Mouse (Mus musculus) gastrocnemius, adult 18-20 months (tissue): ENCODE measurements at regions not wholly inside any gene's neighbourhood (a gene's known extent, or its start where the extent isn't known, plus 50 kb on each side); places are given as distances from the start of the nearest gene placed in this dataset.

Experiments
- DNase-seq: peaks from one replicate; pipeline ENCODE4 v3.0.0; 2021; ENCODE audit warnings: low spot score

GRCm38 (mm10) chr3:57228400-57228799 lies 73.4 kb downstream of the Tm4sf1 start:
- DNase-seq = no peak

- no peak for DNase-seq
Observed at GRCm38 (mm10) chr3:57223773-57224172, 78.0 kb downstream of the Tm4sf1 start.

GRCm38 (mm10) chr3:57222318-57222914 lies 79.4 kb downstream of the Tm4sf1 start:
- no peak for DNase-seq

DNA sequence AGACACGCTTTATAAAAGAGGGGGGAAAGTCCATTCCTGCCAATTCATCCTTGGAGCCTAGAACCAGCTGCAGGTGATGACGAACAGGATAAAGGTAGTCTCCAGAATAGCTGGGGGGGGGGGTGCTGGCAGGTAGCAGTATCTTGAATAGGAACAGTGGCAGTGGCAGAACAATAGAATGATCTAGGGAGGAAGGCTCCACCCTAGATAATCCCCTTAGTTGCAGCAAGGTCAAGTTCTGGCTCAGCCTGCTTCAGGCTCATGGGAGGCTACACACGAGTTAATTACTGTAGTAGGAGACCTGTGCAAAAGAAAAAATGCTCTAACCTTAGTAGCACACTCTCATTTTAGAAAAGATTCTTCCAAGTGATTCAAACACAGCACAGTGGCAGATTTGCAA lies 83.4 kb downstream of the Tm4sf1 start:
- DNase-seq = no peak

DNA sequence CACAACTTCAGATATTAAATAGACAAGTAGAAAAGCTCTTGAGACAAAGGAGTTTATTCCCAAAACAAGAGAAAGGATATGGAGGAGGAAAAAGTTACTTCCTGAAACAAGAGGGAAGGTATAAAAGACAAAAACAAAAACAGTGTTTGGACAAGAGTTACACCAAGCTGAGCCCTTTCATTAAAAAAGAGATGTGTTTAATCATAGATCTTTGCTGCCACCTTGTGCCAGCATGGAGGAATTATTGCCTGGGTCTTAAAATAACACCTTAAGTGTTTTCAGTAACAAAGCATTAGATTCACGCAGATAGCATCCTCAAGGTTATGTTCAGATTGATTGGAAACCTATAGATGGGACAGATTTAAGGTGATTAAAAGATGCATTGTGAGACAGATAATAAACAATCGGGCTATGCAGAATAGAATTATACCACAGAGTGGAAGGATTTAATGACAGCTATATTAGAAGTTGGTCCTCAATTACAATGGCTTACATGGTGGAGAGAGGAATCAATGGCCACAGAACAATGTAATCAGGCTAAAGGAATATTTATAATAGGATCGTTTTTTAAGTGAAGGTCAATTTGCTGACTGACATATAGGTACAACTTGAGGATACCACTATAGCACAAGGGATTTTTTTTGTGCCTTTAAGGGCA lies 97.6 kb downstream of the Tm4sf1 start:
- DNase-seq = peak; percentile 9

DNA sequence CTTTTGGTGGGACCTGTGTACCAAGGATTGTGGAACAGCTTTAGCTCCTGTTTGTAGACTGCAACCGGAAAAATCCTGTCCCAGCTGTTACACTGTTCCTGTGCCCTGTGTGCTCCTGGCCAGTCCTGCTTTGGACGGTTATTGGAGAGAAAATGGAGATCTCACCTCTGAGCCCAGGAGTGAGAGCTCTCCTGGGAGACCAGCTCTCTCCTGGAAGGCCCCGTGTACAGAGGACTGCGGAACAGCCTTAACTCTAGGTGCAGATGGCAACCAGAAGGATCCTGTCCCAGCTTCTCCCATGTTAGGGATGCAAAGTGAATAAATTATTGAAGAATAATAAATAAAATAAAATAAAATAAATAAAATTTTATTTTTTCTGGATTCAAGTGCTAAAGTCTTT lies 98.4 kb downstream of the Tm4sf1 start:
- no peak for DNase-seq

DNA sequence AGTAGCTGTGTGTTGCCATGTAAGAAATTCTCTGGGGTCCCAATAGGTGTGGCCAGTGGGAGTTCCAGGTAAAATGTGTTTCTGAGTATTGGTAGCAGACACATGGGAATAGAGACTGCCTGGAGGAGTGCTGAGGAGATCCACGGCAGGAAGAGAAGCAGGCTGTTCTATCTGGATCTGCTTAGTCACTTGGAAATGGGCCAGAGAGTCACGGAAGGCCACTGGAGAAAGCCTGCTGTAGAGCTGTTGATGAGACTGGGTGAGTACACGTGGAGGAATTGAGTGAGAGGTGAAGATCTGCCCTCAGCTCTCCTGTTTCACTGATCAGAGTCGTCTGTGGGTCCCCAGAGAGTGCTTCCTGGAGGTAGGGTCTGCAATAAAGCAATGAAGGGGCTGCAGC lies 120.2 kb downstream of the Tm4sf1 start:
- DNase-seq = no peak

- DNase-seq = no peak
Observed at GRCm38 (mm10) chr3:57153177-57153948, 148.4 kb downstream of the Tm4sf1 start.

GRCm38 (mm10) chr3:57149156-57149555 lies 152.6 kb downstream of the Tm4sf1 start:
- DNase-seq = no peak

DNA sequence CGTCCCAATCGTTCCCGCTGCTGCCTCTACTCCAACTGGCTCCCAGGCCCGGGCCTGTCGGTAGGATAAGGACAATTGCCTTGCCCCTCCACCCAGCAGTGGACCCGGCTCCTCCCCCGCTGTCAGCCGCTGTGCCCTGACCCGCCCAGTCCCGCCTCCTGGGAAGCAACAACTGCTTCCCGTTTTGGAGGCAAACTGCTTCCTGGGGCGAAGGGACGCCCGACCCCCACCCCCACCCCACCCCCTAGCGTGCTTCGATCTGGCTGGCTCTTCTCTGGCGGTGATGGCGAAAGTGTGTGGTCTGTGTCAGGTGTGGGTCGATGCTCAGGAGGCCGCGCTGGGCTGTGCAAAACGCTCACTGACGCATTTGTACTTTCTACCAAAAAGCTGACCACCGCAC lies 164.9 kb downstream of the Tm4sf1 start:
- no peak for DNase-seq

- DNase-seq = no peak
Observed at GRCm38 (mm10) chr3:57128606-57129005, 173.2 kb downstream of the Tm4sf1 start.

- no peak for DNase-seq
Observed at GRCm38 (mm10) chr3:57125792-57126485, 175.8 kb downstream of the Tm4sf1 start.

- DNase-seq = no peak
Observed at GRCm38 (mm10) chr3:57118016-57118415, 183.8 kb downstream of the Tm4sf1 start.

DNA sequence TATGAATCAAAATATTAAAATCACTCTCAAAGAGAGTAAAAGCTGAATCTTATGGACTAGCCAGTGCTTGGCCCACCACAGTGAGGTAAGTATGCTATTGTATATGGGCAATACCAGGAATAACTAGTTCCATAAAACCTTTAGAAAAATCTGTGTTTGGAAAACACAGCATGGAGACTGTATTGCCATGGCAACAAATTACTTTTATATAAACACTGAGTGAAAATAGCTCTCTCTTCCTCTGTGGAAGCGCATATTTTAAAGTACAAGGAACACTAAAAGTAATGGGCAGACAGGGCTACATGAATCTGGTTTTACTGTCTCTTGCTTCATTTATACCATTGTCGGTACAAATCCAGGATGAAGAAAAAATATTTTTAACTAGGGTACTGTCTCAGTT lies 199.5 kb downstream of the Tm4sf1 start:
- no peak for DNase-seq

DNA sequence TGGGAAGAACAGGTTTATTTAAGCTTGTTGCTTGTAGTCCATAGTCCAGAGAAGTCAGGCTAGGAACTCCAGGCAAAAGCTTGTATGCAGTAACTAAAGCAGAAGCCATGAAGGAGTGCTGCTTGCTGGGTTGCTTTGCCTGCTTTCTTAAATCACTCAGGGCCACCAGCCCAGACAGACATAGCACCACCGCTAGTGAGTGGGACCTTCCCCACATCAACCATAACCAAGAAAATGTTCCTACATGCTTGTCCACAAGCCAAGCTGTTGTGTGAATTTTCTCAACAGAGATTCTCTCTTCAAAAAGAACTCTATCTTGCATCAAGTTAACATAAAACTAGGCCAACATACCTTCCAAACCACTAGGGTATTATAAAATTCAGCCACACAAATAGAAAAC lies 201.3 kb downstream of the Tm4sf1 start:
- no peak for DNase-seq

GRCm38 (mm10) chr3:57094936-57095335 lies 206.9 kb downstream of the Tm4sf1 start:
- no peak for DNase-seq

DNA sequence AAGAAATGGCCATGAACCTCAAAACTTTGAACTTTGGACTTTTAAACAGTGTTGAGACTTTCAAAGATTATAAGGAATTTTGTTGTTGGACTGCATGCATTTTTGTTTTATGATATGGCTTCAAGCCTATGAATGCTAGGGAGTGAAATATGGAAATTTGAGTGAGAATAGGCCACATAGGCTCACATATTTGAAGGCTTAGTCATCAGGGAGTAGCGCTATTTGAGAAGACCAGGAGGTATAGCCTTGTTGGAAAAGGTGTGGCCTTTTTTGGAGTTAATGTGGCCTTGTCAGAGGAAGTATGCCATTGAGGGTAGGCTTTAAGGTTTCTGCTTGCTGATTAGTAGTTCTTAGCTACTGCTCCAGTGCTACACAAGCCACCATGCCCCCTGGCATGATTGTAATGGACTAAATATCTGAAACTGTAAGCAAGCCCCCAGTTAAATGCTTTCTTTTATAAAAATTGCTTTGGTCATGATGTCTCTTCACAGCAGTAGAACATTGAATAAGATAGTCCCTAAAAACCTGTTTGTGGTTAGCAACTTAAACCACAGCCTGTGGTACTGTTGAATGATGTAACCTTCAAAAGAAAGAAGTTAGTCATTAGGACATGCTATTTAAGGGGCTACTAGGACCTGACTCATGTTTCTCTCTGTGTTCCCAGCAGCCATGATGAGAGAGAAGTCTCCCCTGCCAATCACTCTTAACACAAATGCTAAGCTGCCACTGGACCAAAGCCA lies 208.4 kb downstream of the Tm4sf1 start:
- DNase-seq = no peak

GRCm38 (mm10) chr3:57074516-57074915 lies 227.3 kb downstream of the Tm4sf1 start:
- DNase-seq = no peak

DNA sequence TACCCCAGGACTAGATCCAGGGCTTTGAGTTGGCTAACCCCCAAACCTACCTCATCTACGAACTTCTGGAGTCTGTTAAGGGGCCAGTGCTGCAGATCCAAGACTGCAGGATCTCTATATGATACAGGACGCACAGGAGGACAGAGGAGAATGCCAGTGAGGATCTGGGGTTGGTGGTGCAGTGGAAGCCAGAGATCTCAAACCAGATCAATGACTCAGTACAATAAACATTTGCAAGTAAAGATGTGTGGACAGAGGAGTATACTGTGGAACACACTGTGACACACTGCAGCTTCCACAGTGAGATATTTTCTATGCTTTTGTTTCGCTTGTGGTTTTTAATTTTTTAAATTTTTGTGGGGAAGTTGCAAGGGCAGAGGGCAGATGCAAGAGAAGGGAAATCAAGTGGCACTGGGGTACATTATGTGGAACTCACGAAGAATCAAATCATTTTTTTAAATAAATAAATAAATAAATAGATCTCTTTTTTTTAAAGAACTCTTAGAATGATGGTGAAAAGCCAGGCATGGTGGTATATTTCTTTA lies 227.8 kb downstream of the Tm4sf1 start:
- no peak for DNase-seq

GRCm38 (mm10) chr3:57033021-57033420 lies 268.8 kb downstream of the Tm4sf1 start:
- no peak for DNase-seq

- DNase-seq = no peak
Observed at GRCm38 (mm10) chr3:57018171-57018570, 283.6 kb downstream of the Tm4sf1 start.
